Mouse (Mus musculus): ENCODE data around the gene Kctd19. TPM values are rescaled to one million over a fixed set of nuclear protein-coding genes. Genes with fewer than 3 reads are reported as not detected.

Kctd19 gene
- total RNA-seq, 2 experiments from 2014 or later, result not detected

Other genes with a start within 250 kb of the Kctd19 start
- 10 to 100 TPM; 20.1 to 24.7 TPM for gene Cbfb, start 242.8 kb downstream of the Kctd19 start, total RNA-seq (2021)
- 10 to 100 TPM; 36.5 to 39.2 TPM for gene D230025D16Rik, start 188.4 kb downstream of the Kctd19 start, total RNA-seq (2021)
- 1 to 10 TPM; 2.2 to 2.6 TPM for gene B3gnt9, start 158.3 kb downstream of the Kctd19 start, total RNA-seq (2021)
- gene Tradd, start 148.9 kb downstream of the Kctd19 start, total RNA-seq (2021), result 1 to 10 TPM; 8.2 to 9.0 TPM
- 1 to 10 TPM; 1.0 TPM for gene Fbxl8, start 148.9 kb downstream of the Kctd19 start, total RNA-seq (2021)
- gene Hsf4, start 143.7 kb downstream of the Kctd19 start, total RNA-seq (2021), result 1 to 10 TPM; 4.9 to 7.0 TPM
- gene Nol3, start 137.4 kb downstream of the Kctd19 start, total RNA-seq (2021), result 1 to 10 TPM; 6.9 to 9.1 TPM
- 10 to 100 TPM; 20.5 to 23.4 TPM for gene 4931428F04Rik, start 123.6 kb downstream of the Kctd19 start, total RNA-seq (2021)
- gene Exoc3l, start 117.4 kb downstream of the Kctd19 start, total RNA-seq (2021), result 1 to 10 TPM; 1.3 to 1.7 TPM
- 10 to 100 TPM; 35.3 to 36.7 TPM for gene E2f4, start 115.8 kb downstream of the Kctd19 start, total RNA-seq (2021)
- under 1 TPM; 0.77 to 0.81 TPM for gene Elmo3, start 107.9 kb downstream of the Kctd19 start, total RNA-seq (2021)
- gene Lrrc29, start 87.2 kb downstream of the Kctd19 start, total RNA-seq (2021), result 1 to 10 TPM; 5.9 to 7.8 TPM
- gene Tmem208, start 87.1 kb downstream of the Kctd19 start, total RNA-seq (2021), result 10 to 100 TPM; 44.1 to 47.9 TPM
- 1 to 10 TPM; 1.8 to 1.9 TPM for gene Fhod1, start 65.5 kb downstream of the Kctd19 start, total RNA-seq (2021)
- 10 to 100 TPM; 12.2 to 13.7 TPM for gene Slc9a5, start 64.7 kb downstream of the Kctd19 start, total RNA-seq (2021)
- 1 to 10 TPM; 1.2 to 2.1 TPM for gene Plekhg4, start 40.2 kb downstream of the Kctd19 start, total RNA-seq (2021)
- gene Lrrc36, start 69 bp upstream of the Kctd19 start, total RNA-seq (2021), result under 1 TPM; 0.27 to 0.81 TPM
- gene Tppp3, start 58.0 kb upstream of the Kctd19 start, total RNA-seq (2021), result 10 to 100 TPM; 31.9 TPM
- gene Zdhhc1, start 83.4 kb upstream of the Kctd19 start, total RNA-seq (2021), result 10 to 100 TPM; 32.8 to 37.6 TPM
- gene Hsd11b2, start 105.3 kb upstream of the Kctd19 start, total RNA-seq (2021), result not detected
- 100 to 1,000 TPM; 288 to 305 TPM for gene Atp6v0d1, start 152.5 kb upstream of the Kctd19 start, total RNA-seq (2021)
- gene Ripor1, start 191.8 kb upstream of the Kctd19 start, total RNA-seq (2021), result 10 to 100 TPM; 82.8 to 92.6 TPM
- gene Ctcf, start 223.1 kb upstream of the Kctd19 start, total RNA-seq (2021), result 10 to 100 TPM; 73.6 to 80.1 TPM
- gene Agrp, start 223.9 kb upstream of the Kctd19 start, total RNA-seq (2021), result not detected

Data from layer of hippocampus, postnatal 36 days (tissue).